Mouse (Mus musculus): ENCODE results near the gene Inpp5d.

Inpp5d gene

DNA sequence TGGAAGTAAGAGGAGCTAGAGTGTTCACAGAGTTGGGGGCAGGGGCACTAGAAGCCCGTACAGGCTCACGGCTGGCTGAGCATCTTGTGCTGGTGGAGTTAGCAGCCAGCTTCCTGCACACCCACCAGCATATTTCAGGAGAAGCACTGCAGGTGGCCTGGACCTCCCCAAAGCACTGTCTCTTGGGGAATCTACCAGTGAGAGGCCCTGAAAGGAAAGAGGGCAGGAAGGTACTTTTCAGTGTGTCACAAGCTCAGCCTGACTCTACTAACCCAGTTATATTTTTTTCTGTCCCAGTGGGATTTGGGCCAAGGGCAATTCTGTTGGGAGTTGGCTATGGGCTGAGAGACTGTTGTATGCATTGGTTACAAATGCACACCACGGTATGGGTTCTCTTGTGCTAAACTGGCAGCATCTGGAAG lies 1.8 kb downstream of the Inpp5d start:
- no peak for ATAC-seq (ENCODE audit: insufficient number of reproducible peaks, low FRiP score, low TSS enrichment)

DNA sequence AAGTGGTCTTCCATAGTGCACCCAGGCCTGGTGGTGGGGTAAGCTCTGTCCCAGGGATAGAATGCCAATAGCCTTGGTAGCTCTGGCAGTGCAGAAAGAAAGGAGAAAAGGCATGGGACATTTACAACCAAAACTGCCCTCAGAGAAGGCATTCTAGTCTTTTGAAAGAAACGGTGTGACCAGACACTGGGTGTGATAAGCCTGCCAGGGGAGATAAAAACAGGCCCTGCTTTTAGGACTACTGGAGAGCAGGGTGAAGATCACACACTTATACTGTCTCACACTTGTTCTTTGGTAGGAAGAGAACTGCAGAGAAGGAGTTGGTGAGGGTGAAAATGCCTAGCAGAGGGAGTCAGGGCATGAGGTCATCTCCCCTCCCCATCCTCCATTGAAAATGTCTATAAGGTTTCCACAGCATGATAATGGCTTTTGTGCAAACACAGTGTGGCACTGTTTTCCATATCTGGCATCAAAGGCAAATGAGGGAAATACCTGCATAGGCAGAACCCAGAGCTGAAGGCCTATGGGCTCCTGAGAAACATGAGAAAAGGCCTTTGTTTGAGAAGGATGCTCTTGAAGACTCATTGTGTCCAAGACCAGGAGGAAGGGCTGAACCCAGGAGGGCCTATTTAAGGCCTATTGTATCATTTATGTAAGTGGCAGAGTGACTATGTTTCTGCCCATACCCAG lies 4.0 kb downstream of the Inpp5d start:
- no peak for ATAC-seq (ENCODE audit: insufficient number of reproducible peaks, low FRiP score, low TSS enrichment)

DNA sequence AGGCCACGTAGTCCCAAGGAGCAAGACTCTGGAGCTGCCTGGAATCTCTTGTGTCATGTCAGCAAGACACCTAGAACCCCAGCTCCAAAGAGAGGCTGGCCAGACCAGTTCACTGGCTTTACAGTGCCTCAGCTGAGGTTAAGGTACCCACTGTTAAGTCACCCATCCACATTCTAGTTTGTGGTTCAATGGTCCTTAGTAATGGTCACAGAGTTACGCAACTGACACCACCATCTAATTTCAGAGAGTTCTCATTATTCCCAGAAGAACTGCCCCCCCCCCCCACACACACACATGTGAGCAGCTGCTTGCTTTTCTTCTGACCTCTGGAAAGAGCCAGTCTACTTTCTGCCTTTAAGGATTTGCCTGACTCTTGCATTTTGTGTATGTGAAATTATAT lies 4.7 kb downstream of the Inpp5d start:
- no peak for ATAC-seq (ENCODE audit: insufficient number of reproducible peaks, low FRiP score, low TSS enrichment)

DNA sequence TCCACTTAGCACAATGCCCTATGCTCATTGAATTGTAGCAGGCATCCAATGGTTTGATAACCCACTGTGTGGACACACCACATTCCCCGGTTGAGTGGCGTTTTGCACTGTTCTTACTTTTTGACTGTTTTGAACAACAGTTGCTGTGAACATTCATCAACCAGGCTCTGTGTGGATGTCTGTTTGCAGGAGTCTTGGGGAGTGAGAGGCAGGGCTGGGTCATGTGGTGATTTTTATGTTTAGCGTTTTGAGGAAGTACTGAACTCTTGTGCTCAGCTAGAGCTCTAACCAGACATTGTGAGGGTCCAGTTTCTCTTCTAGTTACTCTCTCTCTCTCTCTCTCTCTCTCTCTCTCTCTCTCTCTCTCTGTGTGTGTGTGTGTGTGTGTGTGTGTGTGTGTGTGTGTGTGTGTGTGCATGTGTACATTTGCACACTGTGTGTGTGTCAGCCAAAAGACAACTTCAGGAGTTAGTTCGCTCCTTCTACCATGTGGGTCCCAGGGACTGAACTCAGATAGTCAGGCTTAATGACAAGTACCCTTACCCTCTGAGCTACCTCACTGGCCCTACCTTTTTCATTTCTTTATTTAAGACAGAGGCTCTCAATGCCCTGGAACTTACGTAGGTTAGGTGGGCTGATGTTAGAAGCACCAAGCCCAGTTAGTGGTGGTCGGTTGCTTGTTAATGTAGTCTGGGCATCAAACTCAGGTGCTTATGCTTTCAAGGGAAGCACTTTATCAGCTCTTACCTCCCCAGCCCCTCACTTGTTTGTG lies 5.3 kb downstream of the Inpp5d start:
- ATAC-seq (ENCODE audit: insufficient number of reproducible peaks, low FRiP score, low TSS enrichment): no peak

DNA sequence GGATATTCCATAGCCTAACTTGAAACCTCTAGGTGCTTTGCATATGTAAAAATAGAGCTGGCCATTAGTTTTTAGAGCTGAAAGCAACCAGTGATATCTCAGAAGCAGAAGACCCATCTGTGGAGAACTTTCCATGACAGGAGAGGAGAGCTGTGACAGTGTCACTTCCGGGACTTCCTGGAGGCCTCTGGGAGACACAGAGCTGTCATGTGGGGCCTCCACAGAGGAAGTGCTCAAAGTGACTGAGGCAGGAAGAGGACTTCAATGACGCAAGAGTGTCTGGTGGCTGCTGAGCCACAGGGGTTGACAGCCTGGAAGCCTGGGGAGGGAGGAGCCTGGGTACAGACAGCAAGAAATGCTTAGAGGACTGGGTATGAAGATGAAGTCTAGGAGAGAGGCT lies 6.2 kb downstream of the Inpp5d start:
- ATAC-seq (ENCODE audit: insufficient number of reproducible peaks, low FRiP score, low TSS enrichment): no peak

DNA sequence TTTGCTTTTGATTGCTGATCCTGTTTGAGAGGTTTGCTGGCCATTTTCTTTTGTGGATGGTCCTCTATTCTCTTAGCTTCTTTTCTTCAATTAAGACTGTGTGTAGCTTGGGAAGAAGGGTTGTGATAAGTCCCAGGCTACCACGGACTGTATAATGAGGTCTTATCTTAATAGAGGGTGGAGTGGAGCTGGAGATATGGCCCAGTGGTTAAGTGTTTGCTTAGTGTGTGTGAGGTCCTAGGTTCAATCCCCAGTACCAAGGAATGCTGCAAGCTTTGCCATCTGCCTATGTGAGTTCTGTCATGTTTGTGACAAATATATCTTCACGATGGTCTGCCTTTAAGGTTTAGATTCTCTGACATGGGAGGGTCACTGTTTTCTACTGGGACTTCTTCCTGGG lies 8.0 kb downstream of the Inpp5d start:
- no peak for ATAC-seq (ENCODE audit: insufficient number of reproducible peaks, low FRiP score, low TSS enrichment)

DNA sequence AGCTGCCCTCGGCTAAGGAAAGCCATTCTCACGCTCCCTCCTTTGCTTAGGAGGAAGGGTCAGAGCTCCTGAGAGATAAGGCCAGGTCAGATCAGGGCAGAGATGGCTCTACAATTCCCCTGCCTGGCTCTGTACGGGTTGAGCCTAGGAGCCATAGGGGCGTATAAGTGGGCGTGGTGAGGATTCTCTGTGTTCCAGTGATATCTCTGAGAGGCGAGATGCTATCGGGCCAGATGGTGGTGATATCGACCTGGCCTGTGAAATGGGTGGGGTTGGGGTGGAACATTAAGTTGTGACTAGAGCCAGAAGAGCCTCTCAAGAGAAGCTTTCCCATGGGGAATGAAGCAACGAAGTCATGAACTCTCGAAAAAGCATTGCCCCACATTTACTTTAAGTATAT lies 11.5 kb downstream of the Inpp5d start:
- no peak for ATAC-seq (ENCODE audit: insufficient number of reproducible peaks, low FRiP score, low TSS enrichment)

DNA sequence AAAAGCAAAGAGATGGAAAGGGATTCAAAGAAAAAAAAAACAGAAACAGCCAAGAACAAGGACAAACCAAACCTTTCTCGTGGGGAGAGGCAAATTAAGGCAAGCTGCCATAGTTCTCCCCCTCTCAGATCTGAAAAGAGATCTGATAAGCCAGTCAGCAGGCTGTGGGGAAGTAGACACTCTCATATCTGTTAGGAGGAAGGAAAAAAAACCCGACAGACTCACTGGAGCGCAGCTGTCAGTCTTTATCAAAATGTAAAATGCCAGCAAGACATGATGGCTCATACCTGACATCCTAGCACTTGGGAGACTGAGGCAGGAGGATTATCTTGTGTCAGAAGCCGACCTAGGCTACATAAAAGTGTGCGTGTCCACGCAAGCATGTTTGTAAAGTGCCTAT lies 12.1 kb downstream of the Inpp5d start:
- no peak for ATAC-seq (ENCODE audit: insufficient number of reproducible peaks, low FRiP score, low TSS enrichment)

DNA sequence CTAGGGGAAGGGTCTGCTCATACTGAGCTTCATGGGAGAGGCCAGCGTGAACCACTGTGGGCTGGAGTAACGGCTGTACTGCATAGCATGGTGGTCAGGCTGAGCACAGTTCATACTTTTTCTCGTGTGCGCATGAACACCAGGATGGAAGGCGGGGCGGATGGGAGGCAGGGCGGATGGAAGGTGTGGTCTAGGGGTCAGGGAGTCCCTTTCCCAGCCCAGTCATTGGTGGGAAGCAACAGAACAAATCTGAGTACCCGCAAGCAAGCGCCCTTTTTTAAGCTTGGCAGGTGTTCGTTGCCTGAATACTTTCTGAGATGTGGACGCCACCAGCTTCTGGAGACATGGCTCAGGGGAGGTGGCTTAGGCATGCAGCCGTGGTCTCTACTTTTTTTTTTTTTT lies 16.6 kb downstream of the Inpp5d start:
- ATAC-seq (ENCODE audit: insufficient number of reproducible peaks, low FRiP score, low TSS enrichment): no peak

DNA sequence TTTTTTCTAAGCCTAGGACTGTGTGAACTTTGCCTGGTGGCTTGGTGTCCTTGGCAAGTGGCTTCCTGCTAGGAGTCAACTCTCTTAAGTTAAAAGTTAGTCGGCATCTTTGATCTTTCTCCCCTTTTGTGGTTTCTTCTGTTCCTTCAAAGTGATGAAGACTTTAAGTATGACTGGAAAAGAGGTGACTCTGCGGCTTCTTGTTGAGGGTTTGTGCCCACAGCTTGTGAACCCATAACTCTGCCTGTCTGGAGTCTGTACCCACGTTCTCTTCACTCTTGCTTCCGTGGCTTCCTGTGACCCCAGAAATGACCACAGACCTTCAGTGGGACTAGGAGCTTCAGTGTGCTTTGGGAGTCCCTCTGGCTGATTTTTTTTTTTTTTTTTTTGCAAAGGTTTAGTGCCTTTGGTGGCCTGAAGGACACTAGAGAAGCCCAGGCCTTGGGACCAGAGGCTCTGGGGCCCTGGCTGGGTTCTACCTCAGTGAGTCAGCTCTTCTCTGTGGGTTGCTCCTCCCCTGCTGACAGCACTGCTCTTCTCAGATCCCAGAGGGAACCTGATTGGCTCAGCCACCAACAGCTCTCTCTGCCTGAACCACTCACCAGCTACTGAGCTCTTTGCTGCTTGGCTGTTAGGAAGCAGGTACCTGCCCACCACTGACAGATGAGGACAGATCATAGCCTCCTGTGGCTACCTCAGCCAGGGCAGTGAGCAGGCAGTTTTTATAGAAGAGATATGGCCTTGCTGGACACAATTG lies 17.2 kb downstream of the Inpp5d start:
- ATAC-seq (ENCODE audit: insufficient number of reproducible peaks, low FRiP score, low TSS enrichment): no peak

DNA sequence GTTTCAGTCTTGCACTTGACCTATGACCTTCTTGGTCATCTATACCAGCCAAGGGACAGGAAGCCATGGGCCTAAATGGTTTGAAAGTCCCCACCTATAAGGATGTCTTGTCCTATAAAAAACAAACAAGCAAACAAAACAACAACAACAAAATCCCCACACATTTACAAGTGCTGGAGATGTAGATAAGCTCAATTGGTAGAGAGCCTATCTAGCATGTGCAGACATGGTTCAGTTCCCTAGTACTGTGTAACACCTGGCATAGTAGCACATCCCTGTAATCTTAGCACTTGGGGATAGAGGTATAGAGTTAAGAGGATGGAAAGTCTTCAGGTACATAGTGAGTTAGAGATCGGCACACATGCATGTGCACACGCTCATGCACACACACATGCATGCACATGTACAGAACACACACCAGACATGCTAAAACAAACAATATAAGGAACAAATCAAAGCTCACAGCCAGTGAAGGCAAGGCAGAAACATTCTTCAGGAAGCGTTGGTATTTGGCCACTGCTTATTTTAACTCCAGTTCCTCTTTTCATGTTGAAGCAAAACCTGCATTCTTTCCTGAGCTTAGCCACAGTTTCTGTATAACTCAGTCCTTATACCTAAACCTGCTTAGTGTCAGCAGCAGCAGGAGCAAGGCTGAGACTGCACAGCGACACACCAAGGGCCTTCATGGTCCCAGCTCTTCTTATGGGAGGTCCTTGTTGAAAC lies 17.9 kb downstream of the Inpp5d start:
- no peak for ATAC-seq (ENCODE audit: insufficient number of reproducible peaks, low FRiP score, low TSS enrichment)

DNA sequence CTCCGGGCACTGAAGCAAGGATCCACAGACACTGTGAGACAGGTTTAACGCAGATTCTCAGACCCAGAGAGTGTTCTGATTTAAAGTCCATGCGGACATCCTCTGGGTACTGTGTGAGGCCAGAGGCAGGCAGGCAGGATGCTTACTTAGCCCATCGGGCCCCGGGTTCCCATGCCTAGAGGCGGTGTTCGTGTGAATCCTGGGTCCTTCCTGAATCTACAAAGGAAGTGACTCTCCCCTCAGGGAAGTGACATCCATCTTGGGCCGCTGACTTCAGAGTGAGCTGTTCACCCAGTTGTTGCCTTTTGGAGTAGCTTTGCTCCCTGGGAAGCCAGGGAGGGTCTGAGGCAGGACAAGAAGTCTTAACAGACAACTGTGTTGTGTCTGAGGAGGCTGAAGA lies 19.6 kb downstream of the Inpp5d start:
- ATAC-seq (ENCODE audit: insufficient number of reproducible peaks, low FRiP score, low TSS enrichment): no peak

DNA sequence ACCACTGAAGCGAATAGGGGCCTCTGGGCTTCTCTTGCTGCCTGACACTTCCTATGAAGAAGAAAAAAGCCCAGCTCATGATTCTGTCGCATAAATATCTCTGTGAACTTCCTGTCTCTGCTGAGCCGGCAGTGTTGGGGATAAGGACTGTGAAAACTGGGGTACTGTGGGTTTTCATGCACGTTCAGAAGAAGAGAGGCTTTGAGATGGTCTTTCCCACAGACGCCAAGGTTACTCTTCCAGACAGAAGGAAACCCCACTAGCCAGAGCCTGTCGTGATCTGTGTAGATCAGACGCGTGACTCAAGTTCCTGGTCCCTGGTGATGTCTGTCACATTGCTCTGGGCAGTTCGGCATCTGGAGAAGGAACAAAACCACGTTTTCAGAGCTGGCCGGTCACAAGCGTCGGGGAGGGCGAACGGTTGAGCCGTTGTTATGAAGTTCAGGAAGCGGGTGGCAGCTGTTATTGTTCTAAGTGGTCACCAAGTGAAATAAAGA lies 20.1 kb downstream of the Inpp5d start:
- no peak for ATAC-seq (ENCODE audit: insufficient number of reproducible peaks, low FRiP score, low TSS enrichment)

DNA sequence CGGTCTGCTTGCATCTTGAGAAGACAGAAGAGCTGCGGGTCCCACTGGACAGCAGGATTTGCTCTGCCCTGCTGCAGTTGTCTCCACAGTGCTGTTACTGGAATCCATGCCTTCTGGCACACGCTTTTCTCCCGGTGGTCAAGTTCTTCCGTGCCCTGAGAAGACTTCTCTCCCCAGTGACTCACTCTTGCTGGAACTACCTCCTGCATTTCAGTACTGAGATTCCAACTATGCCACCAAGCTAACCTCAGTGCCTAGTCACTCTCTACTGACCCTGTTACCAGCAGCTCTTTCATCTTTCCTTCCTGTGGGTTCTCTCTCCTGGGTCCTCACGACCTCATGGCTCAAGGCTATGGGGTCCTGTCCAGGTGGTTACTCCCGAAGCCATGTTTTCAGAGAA lies 22.9 kb downstream of the Inpp5d start:
- no peak for ATAC-seq (ENCODE audit: insufficient number of reproducible peaks, low FRiP score, low TSS enrichment)

DNA sequence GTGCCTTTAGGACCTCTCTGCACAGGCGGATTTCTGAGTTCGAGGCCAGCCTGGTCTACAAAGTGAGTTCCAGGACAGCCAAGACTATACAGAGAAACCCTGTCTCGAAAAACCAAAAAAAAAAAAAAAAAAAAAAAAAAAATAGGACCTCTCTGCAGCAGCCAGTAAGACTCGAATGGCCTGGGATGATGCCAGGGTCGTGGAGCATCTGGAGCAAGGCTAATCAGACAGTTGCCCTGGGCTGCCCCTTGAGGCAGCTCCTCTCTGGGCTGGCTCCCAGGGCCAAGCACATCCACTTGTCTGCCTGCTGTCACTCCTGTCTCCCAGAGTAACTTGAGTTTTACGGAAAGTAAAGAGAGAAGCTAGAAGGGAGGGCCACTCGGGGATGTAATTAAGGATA lies 24.9 kb downstream of the Inpp5d start:
- ATAC-seq (ENCODE audit: insufficient number of reproducible peaks, low FRiP score, low TSS enrichment): no peak

DNA sequence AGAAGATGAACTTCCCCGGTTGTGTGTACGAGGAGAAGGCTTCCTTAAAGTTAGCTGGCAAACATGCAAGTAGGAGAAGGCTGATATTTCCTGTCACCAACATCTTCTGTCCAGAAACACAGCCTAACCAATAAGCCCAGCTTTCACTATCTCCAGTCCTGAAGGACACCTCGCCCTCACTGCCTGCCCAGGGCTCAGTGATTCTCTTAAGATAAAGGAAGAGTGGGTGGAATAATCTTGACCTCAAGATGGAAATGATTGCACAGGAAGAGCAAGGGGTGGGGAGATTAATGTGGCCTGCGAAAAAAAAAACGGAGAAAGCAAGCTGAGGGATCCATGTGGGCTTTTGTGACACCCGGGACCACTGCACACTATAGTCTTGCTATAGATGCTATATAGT lies 25.6 kb downstream of the Inpp5d start:
- no peak for ATAC-seq (ENCODE audit: insufficient number of reproducible peaks, low FRiP score, low TSS enrichment)

DNA sequence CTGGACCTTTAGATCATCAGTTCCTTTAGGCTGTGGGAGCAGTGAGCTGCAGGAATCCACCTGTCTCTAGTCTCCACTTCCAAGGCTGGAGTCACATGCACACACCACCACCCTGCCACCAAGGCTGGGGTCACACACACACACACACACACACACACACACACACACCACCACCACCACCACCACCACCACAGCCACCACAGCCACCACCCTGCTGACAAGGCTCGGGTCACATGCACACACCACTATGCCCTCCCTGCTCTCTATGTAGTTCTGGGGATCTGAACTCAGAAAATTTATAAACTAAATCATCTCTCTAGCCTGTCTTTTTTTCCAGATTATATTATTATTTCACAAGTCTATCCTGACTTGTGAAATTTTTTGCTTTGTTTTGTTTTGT lies 27.7 kb downstream of the Inpp5d start:
- ATAC-seq (ENCODE audit: insufficient number of reproducible peaks, low FRiP score, low TSS enrichment): no peak

DNA sequence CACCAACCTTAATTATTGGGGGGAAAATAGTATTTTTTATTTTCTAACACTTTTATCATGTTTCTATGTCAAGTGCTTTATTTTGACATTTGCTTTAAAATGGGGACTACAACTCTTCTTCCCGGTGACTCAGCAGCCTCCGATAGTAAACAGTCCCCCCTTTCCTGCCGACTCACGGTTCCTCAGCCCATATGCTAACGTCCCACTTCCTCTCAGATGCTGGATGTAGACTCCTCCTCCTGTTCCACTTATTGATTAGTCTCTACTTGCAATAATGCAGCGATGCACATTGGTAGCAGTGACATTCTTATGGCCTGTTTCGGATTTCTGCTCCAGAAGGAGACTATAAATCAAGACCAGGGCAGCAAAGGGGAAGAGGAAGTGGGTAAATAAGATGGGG lies 28.5 kb downstream of the Inpp5d start:
- no peak for ATAC-seq (ENCODE audit: insufficient number of reproducible peaks, low FRiP score, low TSS enrichment)

DNA sequence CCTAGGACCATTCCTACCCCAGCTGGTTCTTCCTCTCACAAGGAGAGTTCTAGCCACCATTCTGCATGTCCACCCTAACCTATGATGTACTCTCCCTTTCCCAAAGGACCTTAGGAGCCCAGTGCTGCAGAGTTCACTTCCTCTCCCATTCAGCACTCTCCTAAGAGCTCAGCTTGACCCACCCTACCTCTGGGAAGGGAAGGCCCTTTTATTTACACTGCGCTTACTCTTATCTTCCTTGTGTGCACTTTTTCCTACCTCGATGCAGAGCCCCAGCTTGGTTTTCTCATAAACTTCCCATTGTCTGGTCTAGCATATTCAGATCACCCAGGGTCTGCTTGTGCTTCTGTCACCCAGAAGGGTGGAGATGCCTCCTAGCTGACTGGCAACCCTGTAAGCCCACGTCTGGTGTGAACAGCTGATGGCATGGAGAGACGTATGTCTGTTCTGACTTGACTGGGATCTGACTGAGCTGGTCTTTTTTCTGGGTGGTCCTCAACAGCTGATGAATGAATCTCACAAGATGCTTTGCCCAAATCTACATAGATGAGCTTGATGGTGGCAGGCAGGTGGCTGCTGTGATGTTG lies 29.2 kb downstream of the Inpp5d start:
- ATAC-seq (ENCODE audit: insufficient number of reproducible peaks, low FRiP score, low TSS enrichment): no peak

DNA sequence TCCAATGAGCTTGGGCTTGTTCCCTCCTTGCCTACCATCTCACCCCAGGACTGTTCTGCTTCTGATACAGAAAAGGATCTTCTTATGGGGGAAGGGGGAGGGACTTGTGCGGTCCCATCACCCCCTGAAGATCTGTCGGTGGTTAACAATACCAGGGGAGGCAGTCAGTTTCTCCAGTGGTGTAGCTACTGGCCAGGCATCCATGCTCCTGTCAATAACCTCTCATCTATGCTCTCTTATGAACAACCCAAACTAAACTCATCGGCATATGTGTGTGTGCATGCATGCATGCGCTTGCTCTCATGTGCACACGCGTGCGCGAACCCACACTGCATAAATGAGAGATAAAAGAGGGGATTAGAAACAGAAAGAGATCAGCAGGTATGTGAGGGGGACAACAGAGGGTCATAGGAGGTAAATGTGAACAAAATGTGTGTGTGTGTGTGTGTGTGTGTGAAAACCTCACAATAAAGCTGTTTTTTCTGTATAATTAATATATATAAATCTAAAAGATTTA lies 29.9 kb downstream of the Inpp5d start:
- ATAC-seq (ENCODE audit: insufficient number of reproducible peaks, low FRiP score, low TSS enrichment): no peak
